Comparison of ENCODE assay signal across 8 mouse cellular contexts in the genomic region with DNA sequence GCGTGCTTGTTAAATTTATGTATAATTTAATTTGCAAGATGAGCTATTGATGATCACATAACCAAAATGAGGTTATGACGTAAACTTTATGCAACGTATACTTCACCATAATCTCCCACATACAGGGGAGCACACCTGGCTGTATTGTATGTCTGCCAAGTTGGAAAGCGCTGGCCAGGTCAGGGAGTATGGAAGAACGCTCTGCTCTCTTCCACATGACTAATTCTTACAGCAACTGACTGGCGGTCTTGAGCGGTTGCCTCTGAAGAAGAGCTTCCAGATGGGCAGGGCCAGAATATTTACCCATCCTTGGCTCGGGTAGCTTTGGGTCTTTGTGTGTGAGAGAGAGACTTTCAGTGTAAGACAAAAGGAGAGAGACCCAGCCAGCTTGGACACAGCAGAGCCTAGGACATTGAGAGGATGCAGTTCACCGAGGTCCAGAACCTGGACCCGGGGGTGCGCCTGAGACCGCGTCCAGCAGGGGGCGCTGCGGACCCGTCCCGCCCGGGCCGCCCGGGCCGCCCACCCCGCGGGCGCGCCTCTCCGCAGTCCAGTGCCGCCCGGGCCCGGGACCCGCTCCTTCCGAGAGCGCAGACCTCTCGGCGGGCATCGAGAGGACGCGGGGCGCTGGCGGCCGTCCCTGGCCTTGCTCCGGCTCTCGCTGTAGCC. TPM values are rescaled to one million over a fixed set of nuclear protein-coding genes. Genes with fewer than 3 reads are reported as not detected.
DNase-seq lines count a peak whose midpoint lies in the region; ATAC-seq and TF ChIP-seq lines count a peak whose summit lies in the region.

A gene (plus strand): TSS at position 543 of the 669 bp plus-strand sequence.

- peak; percentile 61 for DNase-seq in layer of hippocampus, adult 11-12 months (ENCODE audit: low spot score)
- no peak for DNase-seq in layer of hippocampus, adult 9-10 months (ENCODE audit: low spot score)
- DNase-seq in forebrain, embryonic 10.5 days (ENCODE audit: extremely low spot score, low spot score): peak; percentile 77
- peak; percentile 87 for DNase-seq in kidney, postnatal 0 days (ENCODE audit: low spot score)

- peak within 1 kb of the TSS; percentile 87 for H3K4me2 ChIP-seq in heart, embryonic 14.5 days (ENCODE audit: low read length)
- peak within 1 kb of the TSS; percentile 93 for H3K4me2 ChIP-seq in kidney, postnatal 0 days (ENCODE audit: low read length)
- H3K4me2 ChIP-seq in liver, embryonic 15.5 days: peak within 1 kb of the TSS; percentile 75
- peak within 1 kb of the TSS; percentile 86 for H3K4me2 ChIP-seq in neural tube, embryonic 12.5 days (replicated peaks)
- peak within 1 kb of the TSS; percentile 85 for H3K4me2 ChIP-seq in stomach, embryonic 16.5 days (ENCODE audit: low read depth, low read length)

- H3K36me3 ChIP-seq in forebrain, embryonic 10.5 days (replicated peaks): no peaks in the 10 kb centered on the region
- no peaks in the 10 kb centered on the region for H3K36me3 ChIP-seq in heart, embryonic 14.5 days (ENCODE audit: control insufficient read depth, insufficient read depth, low read length)
- no peaks in the 10 kb centered on the region for H3K36me3 ChIP-seq in kidney, postnatal 0 days (ENCODE audit: insufficient read depth, low read length)
- H3K36me3 ChIP-seq in liver, embryonic 15.5 days (replicated peaks): no peaks in the 10 kb centered on the region
- no peaks in the 10 kb centered on the region for H3K36me3 ChIP-seq in neural tube, embryonic 12.5 days
- H3K36me3 ChIP-seq in stomach, embryonic 16.5 days (ENCODE audit: control insufficient read depth, insufficient read depth, low read length): no peaks in the 10 kb centered on the region

- peak; percentile 68 for TF ChIP-seq CTCF in kidney, postnatal 0 days (IDR thresholded peaks at IDR 0.05; ENCODE audit: low read depth)

- peak within 1 kb of the TSS; percentile 89 for H3K27ac ChIP-seq in forebrain, embryonic 10.5 days
- H3K27ac ChIP-seq in heart, embryonic 14.5 days (replicated peaks in 1 of 2; ENCODE audit: control insufficient read depth in 1 of 2, insufficient read depth in 1 of 2, low read depth in 2 of 2, low read length in 2 of 2): peak within 1 kb of the TSS; percentile 13 to 63; a peak in 2 of 4 replicates
- H3K27ac ChIP-seq in kidney, postnatal 0 days: peak within 1 kb of the TSS; percentile 73
- H3K27ac ChIP-seq in liver, embryonic 15.5 days (replicated peaks): no peak within 1 kb of the TSS
- H3K27ac ChIP-seq in neural tube, embryonic 12.5 days: no peak within 1 kb of the TSS
- H3K27ac ChIP-seq in stomach, embryonic 16.5 days (ENCODE audit: low read length): peak within 1 kb of the TSS; percentile 67

- ATAC-seq in heart, embryonic 14.5 days (ENCODE audit: insufficient number of reproducible peaks, insufficient read depth, low FRiP score, low read depth): peak; percentile 75
- peak; percentile 83 for ATAC-seq in kidney, postnatal 0 days (replicated peaks; ENCODE audit: low FRiP score, low read depth)
- ATAC-seq in liver, embryonic 15.5 days (ENCODE audit: insufficient read depth): peak; percentile 62; the same call in 1 of the 2 replicates
- ATAC-seq in neural tube, embryonic 12.5 days (ENCODE audit: low FRiP score, low read depth): peak; percentile 79
- peak; percentile 86 for ATAC-seq in stomach, embryonic 16.5 days (ENCODE audit: insufficient read depth, low FRiP score)

- peaks cover 33% of the 10 kb centered on the region for H3K4me1 ChIP-seq in forebrain, embryonic 10.5 days
- peaks cover 17 to 34% of the 10 kb centered on the region in 2 experiments for H3K4me1 ChIP-seq in heart, embryonic 14.5 days (ENCODE audit: control insufficient read depth in 2 of 2, insufficient read depth in 2 of 2, low read length in 2 of 2)
- peaks cover 10% of the 10 kb centered on the region; the same call in 1 of the 2 replicates for H3K4me1 ChIP-seq in kidney, postnatal 0 days (replicated peaks; ENCODE audit: insufficient read depth, low read length)
- H3K4me1 ChIP-seq in liver, embryonic 15.5 days (replicated peaks): no peaks in the 10 kb centered on the region
- peaks cover 9% of the 10 kb centered on the region for H3K4me1 ChIP-seq in neural tube, embryonic 12.5 days
- peaks cover 5% of the 10 kb centered on the region for H3K4me1 ChIP-seq in stomach, embryonic 16.5 days (ENCODE audit: control insufficient read depth, insufficient read depth, low read length)

- peak within 1 kb of the TSS; percentile 95 for H3K9ac ChIP-seq in heart, embryonic 14.5 days (ENCODE audit: low read length)
- H3K9ac ChIP-seq in kidney, postnatal 0 days (ENCODE audit: low read depth, low read length): peak within 1 kb of the TSS; percentile 89
- H3K9ac ChIP-seq in liver, embryonic 15.5 days: peak within 1 kb of the TSS; percentile 42; the same call in 1 of the 2 replicates
- H3K9ac ChIP-seq in neural tube, embryonic 12.5 days: peak within 1 kb of the TSS; percentile 88
- H3K9ac ChIP-seq in stomach, embryonic 16.5 days (ENCODE audit: low read length): peak within 1 kb of the TSS; percentile 91

- no peaks in the 10 kb centered on the region for H3K9me3 ChIP-seq in forebrain, embryonic 10.5 days
- no peaks in the 10 kb centered on the region for H3K9me3 ChIP-seq in heart, embryonic 14.5 days (ENCODE audit: control insufficient read depth, low read length)
- H3K9me3 ChIP-seq in kidney, postnatal 0 days (replicated peaks; ENCODE audit: low read length): no peaks in the 10 kb centered on the region
- no peaks in the 10 kb centered on the region for H3K9me3 ChIP-seq in liver, embryonic 15.5 days (replicated peaks)
- H3K9me3 ChIP-seq in neural tube, embryonic 12.5 days: no peaks in the 10 kb centered on the region
- no peaks in the 10 kb centered on the region for H3K9me3 ChIP-seq in stomach, embryonic 16.5 days (replicated peaks; ENCODE audit: control insufficient read depth, low read length)

- WGBS in forebrain, embryonic 10.5 days: 12% methylated on average over 42 of the region's 42 CpGs
- WGBS in heart, embryonic 14.5 days: 9% methylated on average over 41 of the region's 42 CpGs
- 9% methylated on average over 36 of the region's 42 CpGs for WGBS in kidney, postnatal 0 days
- WGBS in liver, embryonic 15.5 days (ENCODE audit: insufficient replicate concordance): 10% methylated on average over 42 of the region's 42 CpGs
- 11% methylated on average over 42 of the region's 42 CpGs for WGBS in neural tube, embryonic 12.5 days
- 8% methylated on average over 42 of the region's 42 CpGs for WGBS in stomach, embryonic 16.5 days

- peaks cover 80% of the 10 kb centered on the region for H3K27me3 ChIP-seq in forebrain, embryonic 10.5 days (ENCODE audit: poor library complexity, severe bottlenecking)
- H3K27me3 ChIP-seq in heart, embryonic 14.5 days (ENCODE audit: control insufficient read depth, insufficient read depth, low read length): no peaks in the 10 kb centered on the region
- H3K27me3 ChIP-seq in kidney, postnatal 0 days (ENCODE audit: insufficient read depth, low read length): no peaks in the 10 kb centered on the region
- H3K27me3 ChIP-seq in liver, embryonic 15.5 days: peaks cover 59% of the 10 kb centered on the region
- H3K27me3 ChIP-seq in neural tube, embryonic 12.5 days (replicated peaks): peaks cover 36% of the 10 kb centered on the region
- H3K27me3 ChIP-seq in stomach, embryonic 16.5 days (ENCODE audit: control insufficient read depth, insufficient read depth, low read length): no peaks in the 10 kb centered on the region

- peak within 1 kb of the TSS; percentile 74 for H3K4me3 ChIP-seq in forebrain, embryonic 10.5 days
- peak within 1 kb of the TSS; percentile 71 to 89 for H3K4me3 ChIP-seq in heart, embryonic 14.5 days (ENCODE audit: control insufficient read depth in 1 of 2, insufficient read depth in 1 of 2, low read depth in 1 of 2, low read length in 2 of 2)
- H3K4me3 ChIP-seq in kidney, postnatal 0 days (replicated peaks; ENCODE audit: low read depth, low read length): peak within 1 kb of the TSS; percentile 89
- H3K4me3 ChIP-seq in liver, embryonic 15.5 days (replicated peaks): peak within 1 kb of the TSS; percentile 56
- peak within 1 kb of the TSS; percentile 73 for H3K4me3 ChIP-seq in neural tube, embryonic 12.5 days
- peak within 1 kb of the TSS; percentile 79 for H3K4me3 ChIP-seq in stomach, embryonic 16.5 days (replicated peaks; ENCODE audit: low read length)

RNA-seq across cellular contexts. Expression of the gene that starts here (rescaled TPM):
- polyA plus RNA-seq in forebrain, embryonic 10.5 days (2016; fragmentation: Nextera tagmentation; extraction: Ambion mirVana): 6.0 and 6.1 TPM in 2 replicates
- 15.2 and 16.1 TPM in 2 replicates for polyA plus RNA-seq in heart, embryonic 14.5 days (2014; fragmentation: Nextera tagmentation; extraction: Ambion mirVana)
- polyA plus RNA-seq in kidney, postnatal 0 days (2015; fragmentation: Nextera tagmentation; extraction: Ambion mirVana): 21.4 and 23.2 TPM in 2 replicates
- 3.4 and 5.0 TPM in 2 replicates for polyA plus RNA-seq in liver, embryonic 15.5 days (2015; fragmentation: Nextera tagmentation; extraction: Ambion mirVana)
- polyA plus RNA-seq in neural tube, embryonic 12.5 days (2016; fragmentation: Nextera tagmentation; extraction: Ambion mirVana): 9.4 and 10.7 TPM in 2 replicates
- 4.7 and 5.5 TPM in 2 replicates for polyA plus RNA-seq in stomach, embryonic 16.5 days (2015; fragmentation: Nextera tagmentation; extraction: Ambion mirVana)

Comparison
In these comparisons a context has a peak if more than half of its experiments do, and no peak if none do; other contexts are left out.
1. H3K27ac ChIP-seq: peak in forebrain, embryonic 10.5 days (single experiment), heart, embryonic 14.5 days (2 of 2), kidney, postnatal 0 days (single experiment) and stomach, embryonic 16.5 days (single experiment); none in liver, embryonic 15.5 days (single experiment) and neural tube, embryonic 12.5 days (single experiment).
2. H3K9ac ChIP-seq: peak in every context shown above with its lines; median percentile 95 in heart, embryonic 14.5 days; 91 in stomach, embryonic 16.5 days; 89 in kidney, postnatal 0 days; 88 in neural tube, embryonic 12.5 days; 42 in liver, embryonic 15.5 days.
3. Peak in every context shown above with its lines, with median percentiles within 50 percentile points of each other: H3K4me3 ChIP-seq, ATAC-seq and H3K4me2 ChIP-seq.